Mouse (Mus musculus) midbrain, embryonic 10.5 days (tissue): Measurements from ENCODE around the gene Cox6b2. TPM values are rescaled to one million over a fixed set of nuclear protein-coding genes. Genes with fewer than 3 reads are reported as not detected.

Experiments used
- DNase-seq: peaks from one replicate; pipeline ENCODE4 v3.0.0-alpha.2; 2017; ENCODE audit warnings: low spot score
- H3K27ac ChIP-seq: fragments of 300-500 bp; sonication (generic); replicated peaks from 2 replicates; pipeline ENCODE4 v1.5.1; 2016; ENCODE audit warnings: mild to moderate bottlenecking
- H3K27me3 ChIP-seq: fragments of 300-500 bp; sonication (generic); 2 replicates; pipeline ENCODE4 v1.6.1; 2016; ENCODE audit warnings: low read depth, mild to moderate bottlenecking; ENCODE audit not compliant: poor library complexity, severe bottlenecking
- H3K36me3 ChIP-seq: fragments of 300-500 bp; sonication (generic); 2 replicates; pipeline ENCODE4 v1.6.1; 2016; ENCODE audit warnings: mild to moderate bottlenecking, moderate library complexity
- H3K4me1 ChIP-seq: fragments of 300-500 bp; sonication (generic); 2 replicates; pipeline ENCODE4 v1.6.1; 2016
- H3K4me3 ChIP-seq: fragments of 300-500 bp; sonication (generic); 2 replicates; pipeline ENCODE4 v1.5.1; 2016; ENCODE audit warnings: mild to moderate bottlenecking, moderate library complexity
- H3K9me3 ChIP-seq: fragments of 300-500 bp; sonication (generic); replicated peaks from 2 replicates; pipeline ENCODE4 v1.6.1; 2016; ENCODE audit warnings: mild to moderate bottlenecking
- WGBS: fragments of 180-500 bp; shearing (Covaris S2); methylation state at CpG from one replicate; pipeline ENCODE4 v1.1.7; 2016; 5-methylcytosine and 5-hydroxymethylcytosine counted together
- polyA plus RNA-seq: library from polyadenylated mRNA; unstranded; fragments of >200 nt; fragmentation: Nextera tagmentation; extraction: Ambion mirVana; gene quantifications from 2 replicates; pipeline ENCODE4 v1.2.1, GENCODE M21; 2016

The Cox6b2 gene
- polyA plus RNA-seq, 1 experiment from 2014 or later: 44.1 TPM

- Histone ChIP-seq H3K4me3 (no peak within 1 kb of the TSS), H3K4me1 (no peaks in the 10 kb centered on the region), H3K9me3 (0 out of 2 replicates have a peak, but pooled peaks cover 3% of the 10 kb centered on the region), H3K27ac (no peak within 1 kb of the TSS), H3K36me3 (no peaks in the 10 kb centered on the region), H3K27me3 (0 out of 2 replicates have a peak, but pooled peaks cover 4% of the 10 kb centered on the region)
- 88% methylated on average over 7 of the region's 7 CpGs for WGBS
- no peak for DNase-seq
Measured at GRCm38 (mm10) chr7:4725169-4725568, 27.7 kb downstream of the Cox6b2 start, which contains the start of gene Tmem150b. Gene Tmem150b (minus strand): TSS chr7:4725249.

GRCm38 (mm10) chr7:4724359-4724758, 28.5 kb downstream of the Cox6b2 start:
- H3K4me3 ChIP-seq: no peak overlapping the region
- no peaks in the 10 kb centered on the region for H3K9me3 ChIP-seq
- no peak for DNase-seq
- H3K27ac ChIP-seq: no peak overlapping the region
- H3K4me1 ChIP-seq: no peaks in the 10 kb centered on the region
- WGBS: 84% methylated on average over 3 of the region's 3 CpGs
- 0 out of 2 replicates have a peak, but pooled peaks cover 4% of the 10 kb centered on the region for H3K27me3 ChIP-seq
- no peaks in the 10 kb centered on the region for H3K36me3 ChIP-seq

GRCm38 (mm10) chr7:4723508-4723907, 29.4 kb downstream of the Cox6b2 start:
- peak overlapping the region; percentile 45 for H3K4me3 ChIP-seq
- no peak for DNase-seq
- 41% methylated on average over 12 of the region's 12 CpGs for WGBS

GRCm38 (mm10) chr7:4719276-4719675, 33.6 kb downstream of the Cox6b2 start:
- no peak for DNase-seq
- WGBS: 88% methylated on average over 3 of the region's 3 CpGs
- H3K27me3 ChIP-seq: 0 out of 2 replicates have a peak, but pooled peaks cover 3% of the 10 kb centered on the region
- peaks cover 38% of the 10 kb centered on the region for H3K36me3 ChIP-seq
- H3K9me3 ChIP-seq: no peaks in the 10 kb centered on the region
- H3K4me3 ChIP-seq: no peak overlapping the region
- H3K4me1 ChIP-seq: no peaks in the 10 kb centered on the region
- no peak overlapping the region for H3K27ac ChIP-seq

More at GRCm38 (mm10) chr7:4723508-4723907, 29.4 kb downstream of the Cox6b2 start:
- Histone ChIP-seq H3K27me3 (0 out of 2 replicates have a peak, but pooled peaks cover 4% of the 10 kb centered on the region), H3K27ac (no peak overlapping the region), H3K4me1 (no peaks in the 10 kb centered on the region), H3K9me3 (no peaks in the 10 kb centered on the region), H3K36me3 (no peaks in the 10 kb centered on the region)

- H3K9me3 ChIP-seq: no peaks in the 10 kb centered on the region
Measured at GRCm38 (mm10) chr7:4716955-4717354, 35.9 kb downstream of the Cox6b2 start.

GRCm38 (mm10) chr7:4712594-4712993, 40.3 kb downstream of the Cox6b2 start:
- no peaks in the 10 kb centered on the region for H3K27me3 ChIP-seq
- WGBS: 87% methylated on average over 3 of the region's 3 CpGs
- H3K27ac ChIP-seq: no peak overlapping the region
- peaks cover 99% of the 10 kb centered on the region for H3K36me3 ChIP-seq
- no peak for DNase-seq
- H3K4me3 ChIP-seq: no peak overlapping the region
- no peaks in the 10 kb centered on the region for H3K4me1 ChIP-seq
- H3K9me3 ChIP-seq: no peaks in the 10 kb centered on the region

More at GRCm38 (mm10) chr7:4716955-4717354, 35.9 kb downstream of the Cox6b2 start:
- no peak for DNase-seq
- no peak overlapping the region for H3K4me3 ChIP-seq
- no peaks in the 10 kb centered on the region for H3K4me1 ChIP-seq
- peaks cover 61% of the 10 kb centered on the region for H3K36me3 ChIP-seq
- no peaks in the 10 kb centered on the region for H3K27me3 ChIP-seq
- 72% methylated on average over 6 of the region's 6 CpGs for WGBS
- no peak overlapping the region for H3K27ac ChIP-seq

GRCm38 (mm10) chr7:4705098-4705497, 47.8 kb downstream of the Cox6b2 start:
- WGBS: 30% methylated on average over 18 of the region's 18 CpGs
- Histone ChIP-seq H3K9me3 (no peaks in the 10 kb centered on the region), H3K4me1 (peaks cover 16% of the 10 kb centered on the region), H3K4me3 (peak overlapping the region; percentile 24), H3K27me3 (no peaks in the 10 kb centered on the region), H3K27ac (no peak overlapping the region), H3K36me3 (peaks cover 98% of the 10 kb centered on the region)
- DNase-seq: peak; percentile 57

- H3K4me1 ChIP-seq: peaks cover 16% of the 10 kb centered on the region
- DNase-seq: no peak
- peaks cover 98% of the 10 kb centered on the region for H3K36me3 ChIP-seq
- no peak overlapping the region for H3K27ac ChIP-seq
- no peaks in the 10 kb centered on the region for H3K27me3 ChIP-seq
- H3K4me3 ChIP-seq: no peak overlapping the region
- H3K9me3 ChIP-seq: no peaks in the 10 kb centered on the region
- 96% methylated on average over 7 of the region's 7 CpGs for WGBS
Measured at GRCm38 (mm10) chr7:4703195-4703594, 49.7 kb downstream of the Cox6b2 start.

GRCm38 (mm10) chr7:4702334-4702733, 50.6 kb downstream of the Cox6b2 start:
- no peak overlapping the region for H3K27ac ChIP-seq

More at GRCm38 (mm10) chr7:4702334-4702733, 50.6 kb downstream of the Cox6b2 start:
- WGBS: 50% methylated on average over 8 of the region's 8 CpGs
- H3K9me3 ChIP-seq: no peaks in the 10 kb centered on the region
- H3K4me3 ChIP-seq: no peak overlapping the region
- H3K27me3 ChIP-seq: no peaks in the 10 kb centered on the region
- peaks cover 16% of the 10 kb centered on the region for H3K4me1 ChIP-seq
- peaks cover 98% of the 10 kb centered on the region for H3K36me3 ChIP-seq
- DNase-seq: no peak

Other genes starting within 250 kb of the Cox6b2 start
- gene Tnnt1, start 236.7 kb downstream of the Cox6b2 start, polyA plus RNA-seq: 4.7 and 6.0 TPM in 2 replicates
- 2.0 and 2.3 TPM in 2 replicates for gene Tnni3, start 228.9 kb downstream of the Cox6b2 start, polyA plus RNA-seq
- 1.8 and 2.2 TPM in 2 replicates for gene Dnaaf3, start 220.6 kb downstream of the Cox6b2 start, polyA plus RNA-seq
- 5.0 and 9.8 TPM in 2 replicates for gene Syt5, start 205.6 kb downstream of the Cox6b2 start, polyA plus RNA-seq
- gene Ptprh, start 149.1 kb downstream of the Cox6b2 start, polyA plus RNA-seq: not detected in 2 replicates
- gene Tmem86b, start 121.7 kb downstream of the Cox6b2 start, polyA plus RNA-seq: 1.8 and 2.8 TPM in 2 replicates
- gene Ppp6r1, start 94.1 kb downstream of the Cox6b2 start, polyA plus RNA-seq: 9.2 and 9.8 TPM in 2 replicates
- 132 and 142 TPM in 2 replicates for gene Hspbp1, start 68.0 kb downstream of the Cox6b2 start, polyA plus RNA-seq
- gene Brsk1, start 62.5 kb downstream of the Cox6b2 start, polyA plus RNA-seq: 1.7 and 2.3 TPM in 2 replicates
- gene Tmem150b, start 27.8 kb downstream of the Cox6b2 start, polyA plus RNA-seq: 0.10 TPM in 2 replicates
- 91.6 and 103 TPM in 2 replicates for gene Kmt5c, start 13.0 kb downstream of the Cox6b2 start, polyA plus RNA-seq
- not detected in 2 replicates for gene Fam71e2, start 18.2 kb upstream of the Cox6b2 start, polyA plus RNA-seq
- 0.21 TPM in 1 of 2 replicates, not detected in the other for gene Il11, start 29.8 kb upstream of the Cox6b2 start, polyA plus RNA-seq
- not detected in 2 replicates for gene Tmem190, start 29.8 kb upstream of the Cox6b2 start, polyA plus RNA-seq
- gene Tmem238, start 36.6 kb upstream of the Cox6b2 start, polyA plus RNA-seq: 2.7 and 3.4 TPM in 2 replicates
- gene Rpl28, start 39.8 kb upstream of the Cox6b2 start, polyA plus RNA-seq: 339 and 383 TPM in 2 replicates
- 357 and 426 TPM in 2 replicates for gene Ube2s, start 59.5 kb upstream of the Cox6b2 start, polyA plus RNA-seq
- gene Shisa7, start 91.6 kb upstream of the Cox6b2 start, polyA plus RNA-seq: 0.28 and 1.1 TPM in 2 replicates
- gene Isoc2b, start 117.2 kb upstream of the Cox6b2 start, polyA plus RNA-seq: 2.8 and 4.1 TPM in 2 replicates
- 0.64 and 0.70 TPM in 2 replicates for gene Isoc2a, start 124.1 kb upstream of the Cox6b2 start, polyA plus RNA-seq
- gene Gm36210, start 153.4 kb upstream of the Cox6b2 start, polyA plus RNA-seq: 0.20 TPM in 1 of 2 replicates, not detected in the other
- gene Zfp628, start 162.1 kb upstream of the Cox6b2 start, polyA plus RNA-seq: 4.3 and 4.7 TPM in 2 replicates
- 10.4 and 11.6 TPM in 2 replicates for gene Nat14, start 168.9 kb upstream of the Cox6b2 start, polyA plus RNA-seq
- gene Ssc5d, start 172.7 kb upstream of the Cox6b2 start, polyA plus RNA-seq: 1.6 and 1.9 TPM in 2 replicates
- 0.05 and 0.26 TPM in 2 replicates for gene Sbk2, start 211.3 kb upstream of the Cox6b2 start, polyA plus RNA-seq
- not detected in 2 replicates for gene Sbk3, start 218.1 kb upstream of the Cox6b2 start, polyA plus RNA-seq
- gene Zfp579, start 243.1 kb upstream of the Cox6b2 start, polyA plus RNA-seq: 26.2 and 35.6 TPM in 2 replicates